Mouse (Mus musculus) CH12.LX (cell line): Measurements from ENCODE around the gene Serpinb1b.
"Not testable (repeated sequence)": the region's sequence is repeated elsewhere in the genome, so short reads cannot be mapped to it uniquely, and the experiment has no call there.

Experiments used
- CTCF ChIP-seq, 2 experiments: IDR thresholded peaks in 1 of 2; conservative IDR thresholded peaks in 1 of 2; 2 replicates each; pipeline ENCODE4 v1.5.1; 2011 to 2012; ENCODE audit warnings: low read depth in 2 of 2, low read length in 2 of 2, improper control_type of control experiment in 1 of 2, inconsistent platforms in 1 of 2, mild to moderate bottlenecking in 1 of 2, moderate library complexity in 1 of 2
- ELF1 ChIP-seq: IDR thresholded peaks from 2 replicates; pipeline ENCODE4 v1.6.1; 2014; ENCODE audit warnings: low read depth, mild to moderate bottlenecking, inconsistent platforms, low read length, improper control_type of control experiment
- KAT2A ChIP-seq: IDR thresholded peaks from 2 replicates; pipeline ENCODE4 v1.6.1; 2012; ENCODE audit warnings: low read length, improper control_type of control experiment, inconsistent platforms; ENCODE audit not compliant: insufficient replicate concordance
- MAZ ChIP-seq: IDR thresholded peaks from 2 replicates; pipeline ENCODE4 v1.6.1; 2012; ENCODE audit warnings: low read depth, mild to moderate bottlenecking, inconsistent platforms, low read length, improper control_type of control experiment, moderate library complexity
- MXI1 ChIP-seq: IDR thresholded peaks from 2 replicates; pipeline ENCODE4 v1.6.1; 2011; ENCODE audit warnings: mild to moderate bottlenecking, low read depth, low read length, improper control_type of control experiment
- POLR2A ChIP-seq: IDR thresholded peaks from 2 replicates; pipeline ENCODE4 v1.6.1; 2011; ENCODE audit warnings: low read depth, mild to moderate bottlenecking, improper control_type of control experiment, low read length
- RCOR1 ChIP-seq: conservative IDR thresholded peaks from 2 replicates; pipeline ENCODE4 v1.6.1; 2012; ENCODE audit warnings: low read depth, mild to moderate bottlenecking, inconsistent platforms, low read length, improper control_type of control experiment

DNA sequence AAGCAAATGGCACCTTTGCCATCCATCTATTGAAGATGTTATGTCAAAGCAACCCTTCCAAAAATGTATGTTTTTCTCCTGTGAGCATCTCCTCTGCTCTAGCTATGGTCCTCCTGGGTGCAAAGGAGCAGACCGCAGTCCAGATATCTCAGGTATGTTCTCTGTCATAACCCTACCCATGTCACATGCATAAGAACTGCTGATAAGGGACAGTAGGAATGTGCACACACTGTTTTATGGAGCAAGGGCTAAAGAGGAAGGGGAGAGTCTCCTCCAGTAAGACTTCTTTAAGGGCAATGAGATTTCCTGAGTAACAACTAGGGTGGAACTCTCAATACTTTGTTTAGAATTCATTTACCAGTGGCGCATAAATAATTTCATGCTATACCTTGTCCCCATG, 48.9 kb upstream of the Serpinb1b start:
- TF ChIP-seq ELF1; CTCF (conservative IDR thresholded peaks at IDR 0.05 in 1 of 2, IDR thresholded peaks at IDR 0.05 in 1 of 2; ENCODE audit: low read depth in 2 of 2, low read length in 2 of 2); POLR2A; RCOR1; MXI1; KAT2A; MAZ: not testable (repeated sequence)
